Mouse (Mus musculus) urinary bladder, adult 2 months (tissue): ENCODE measurements around the gene Pdp2. TPM values are rescaled to one million over a fixed set of nuclear protein-coding genes. Genes with fewer than 3 reads are reported as not detected.
A peak's percentile ranks its signal among the peaks of the same experiment; 100 is the strongest.
"Not testable (repeated sequence)": the region's sequence is repeated elsewhere in the genome, so short reads cannot be mapped to it uniquely, and the experiment has no call there.

Experiments used
- DNase-seq: peaks from one replicate; pipeline ENCODE4 v3.0.0; 2022; ENCODE audit warnings: low spot score
- polyA plus RNA-seq: library from polyadenylated mRNA; depleted of rRNA; stranded (reverse); fragments of >200 nt; gene quantifications from 2 replicates; pipeline ENCODE4 v1.2.3, GENCODE M21; 2012; rRNA removed

Gene Pdp2
- 6.1 and 7.2 TPM in 2 replicates for polyA plus RNA-seq

DNA sequence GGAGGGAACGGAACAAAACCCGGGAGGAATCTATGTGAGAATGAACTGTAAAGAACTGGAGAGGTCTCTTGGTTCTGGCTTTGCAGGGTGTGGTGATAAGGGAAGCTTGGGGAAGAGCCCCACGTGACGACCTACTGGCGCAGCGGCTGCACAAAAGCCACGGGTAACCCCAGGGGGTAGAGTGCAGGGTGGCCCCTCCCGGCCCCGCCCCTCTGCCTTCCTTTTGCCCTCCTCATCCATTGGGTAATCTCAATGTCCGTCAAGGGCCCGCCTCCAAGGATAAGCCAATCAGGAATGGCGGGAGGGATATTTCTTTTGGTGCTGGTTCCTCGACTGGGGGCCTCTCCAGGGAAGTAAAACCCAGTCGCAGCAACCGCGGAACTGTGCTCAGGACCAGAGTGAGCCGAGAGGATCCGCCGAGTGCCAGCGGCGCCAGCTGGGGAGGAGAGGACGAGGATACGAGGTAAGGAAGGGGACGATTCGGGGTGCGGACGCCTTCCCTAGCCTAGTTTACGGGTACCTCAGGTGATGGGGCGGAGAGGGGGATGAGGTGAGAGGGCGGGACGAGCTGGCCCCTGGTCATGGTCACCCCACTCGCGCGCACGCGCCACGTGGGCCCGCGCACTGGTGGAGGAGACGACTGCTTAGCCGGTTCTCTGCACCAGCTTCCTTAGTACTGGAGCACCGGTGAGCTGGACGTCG is at the start of gene Pdp2:
Gene Pdp2, plus strand, starts transcription at position 319 of the 702 bp plus-strand sequence.
- DNase-seq: peak; percentile 84

DNA sequence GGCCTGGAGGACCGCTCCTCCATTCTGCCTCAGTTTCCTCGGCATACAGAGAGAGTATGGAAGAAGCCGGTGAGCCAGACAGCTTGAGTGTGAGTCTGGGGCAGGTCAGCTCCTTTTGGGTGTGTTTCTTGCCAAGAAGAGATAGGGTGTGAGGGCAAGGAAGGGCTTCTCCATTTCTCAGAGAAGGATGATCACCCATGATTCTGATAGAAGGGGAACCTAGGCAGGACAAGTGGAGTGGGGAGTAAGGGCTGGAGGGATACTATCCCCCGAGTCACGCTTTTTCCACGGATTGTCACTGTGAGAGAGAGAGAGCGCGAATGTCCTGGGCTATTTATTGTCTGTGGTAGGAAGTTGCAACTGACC is 49.8 kb upstream of the Pdp2 start:
- DNase-seq: no peak

DNA sequence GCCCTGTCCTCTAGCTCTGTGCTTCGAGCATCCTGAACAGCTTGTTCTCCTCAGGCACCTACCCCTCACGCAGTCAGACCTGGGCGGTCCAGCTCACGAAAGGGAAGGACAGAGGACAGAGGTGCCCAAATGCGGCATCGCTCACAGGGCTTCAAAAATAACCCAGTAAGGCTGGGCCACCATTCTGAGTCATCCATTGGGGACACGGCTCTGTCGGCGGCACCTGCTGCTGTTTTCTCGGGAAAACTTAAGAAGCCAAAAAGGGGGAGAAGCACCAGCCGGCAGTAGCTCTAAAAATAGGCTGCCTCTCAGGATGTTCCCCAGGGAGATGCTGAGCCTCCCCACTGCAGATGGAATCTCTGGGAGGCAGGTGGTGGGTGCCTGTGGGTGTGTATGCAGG is 49.1 kb upstream of the Pdp2 start:
- no peak for DNase-seq

DNA sequence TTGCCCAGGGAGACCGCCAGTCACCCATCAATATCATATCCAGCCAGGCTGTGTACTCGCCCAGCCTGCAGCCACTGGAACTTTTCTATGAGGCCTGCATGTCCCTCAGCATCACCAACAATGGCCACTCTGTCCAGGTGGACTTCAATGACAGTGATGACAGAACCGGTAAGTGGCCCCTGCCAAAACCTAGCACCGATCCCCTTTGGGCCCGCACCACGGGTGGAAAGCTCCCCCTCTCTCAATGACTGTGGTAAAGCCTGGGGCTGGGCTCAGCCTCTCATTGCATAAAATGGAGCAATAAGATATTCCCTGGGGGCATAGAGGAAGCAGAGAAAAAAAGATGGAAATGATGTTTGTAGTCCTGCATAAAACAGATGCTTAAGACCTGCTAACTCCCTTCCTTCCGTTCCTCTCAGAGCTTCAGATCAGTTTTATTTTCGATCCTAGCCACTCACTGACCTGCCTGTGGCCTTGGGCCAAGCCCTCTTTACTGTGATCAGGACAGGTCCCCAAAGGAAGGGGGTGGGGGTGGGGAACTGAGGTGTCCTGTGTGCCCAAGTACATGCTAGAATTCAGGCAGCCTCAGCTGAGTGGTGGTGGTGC is 47.7 kb upstream of the Pdp2 start:
- no peak for DNase-seq

DNA sequence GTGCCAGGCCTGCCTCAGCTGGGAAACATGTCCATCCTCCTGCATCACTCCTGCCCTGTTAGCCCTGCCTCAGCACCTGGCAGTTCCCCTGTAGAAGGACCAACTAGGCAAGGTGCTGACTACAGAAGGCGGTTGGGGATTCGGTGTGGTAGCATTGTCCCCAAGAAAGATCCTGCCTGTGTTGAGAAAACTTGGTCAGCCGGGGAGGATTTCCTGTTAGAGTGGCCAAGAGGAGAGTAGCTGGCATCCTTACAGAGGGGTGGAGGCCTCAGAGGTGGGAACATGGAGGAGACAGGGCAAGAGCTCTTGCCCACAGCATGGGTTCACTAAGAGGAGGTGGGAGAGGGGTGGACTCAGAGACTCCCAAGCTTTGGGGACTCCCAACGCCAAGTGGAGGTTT is 36.1 kb upstream of the Pdp2 start:
- no peak for DNase-seq

DNA sequence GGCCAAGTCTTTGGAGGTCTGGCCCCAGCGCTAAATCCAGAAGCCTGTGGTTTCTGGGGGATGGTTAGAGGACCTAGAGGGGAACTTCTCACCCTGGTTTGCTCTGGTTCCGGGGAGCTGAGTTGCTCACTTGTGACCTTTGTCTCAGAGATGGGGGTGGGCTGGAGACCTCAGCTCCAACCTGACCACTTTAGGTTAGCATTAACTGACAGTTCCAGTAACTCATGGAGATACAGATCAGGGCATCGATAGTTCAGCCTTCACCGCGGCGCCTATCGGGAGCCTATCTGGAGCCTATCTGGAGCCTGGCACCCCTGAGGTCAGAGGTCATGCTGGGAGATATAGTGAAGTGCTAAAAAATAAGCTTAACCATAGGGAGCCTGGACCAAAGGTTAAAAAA is 34.0 kb upstream of the Pdp2 start:
- no peak for DNase-seq

DNA sequence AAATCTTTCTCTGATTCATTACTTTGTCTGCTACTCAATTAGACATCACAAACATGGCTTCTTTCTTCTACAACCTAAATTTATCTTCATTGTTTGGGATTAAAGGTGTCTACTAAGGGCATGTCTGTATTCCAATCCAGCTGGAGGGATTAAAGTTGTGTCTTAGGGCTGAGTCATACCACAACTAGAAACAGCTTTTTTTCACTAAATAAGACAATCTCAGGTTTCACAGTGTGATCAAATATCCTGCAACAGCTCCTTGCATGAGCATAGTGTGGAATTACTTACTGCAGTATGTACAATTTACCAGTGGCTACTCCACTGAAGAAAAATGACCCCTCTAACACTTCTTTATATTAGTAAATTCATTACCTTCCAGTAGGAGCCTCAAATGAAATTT is 30.5 kb upstream of the Pdp2 start:
- DNase-seq: no peak

DNA sequence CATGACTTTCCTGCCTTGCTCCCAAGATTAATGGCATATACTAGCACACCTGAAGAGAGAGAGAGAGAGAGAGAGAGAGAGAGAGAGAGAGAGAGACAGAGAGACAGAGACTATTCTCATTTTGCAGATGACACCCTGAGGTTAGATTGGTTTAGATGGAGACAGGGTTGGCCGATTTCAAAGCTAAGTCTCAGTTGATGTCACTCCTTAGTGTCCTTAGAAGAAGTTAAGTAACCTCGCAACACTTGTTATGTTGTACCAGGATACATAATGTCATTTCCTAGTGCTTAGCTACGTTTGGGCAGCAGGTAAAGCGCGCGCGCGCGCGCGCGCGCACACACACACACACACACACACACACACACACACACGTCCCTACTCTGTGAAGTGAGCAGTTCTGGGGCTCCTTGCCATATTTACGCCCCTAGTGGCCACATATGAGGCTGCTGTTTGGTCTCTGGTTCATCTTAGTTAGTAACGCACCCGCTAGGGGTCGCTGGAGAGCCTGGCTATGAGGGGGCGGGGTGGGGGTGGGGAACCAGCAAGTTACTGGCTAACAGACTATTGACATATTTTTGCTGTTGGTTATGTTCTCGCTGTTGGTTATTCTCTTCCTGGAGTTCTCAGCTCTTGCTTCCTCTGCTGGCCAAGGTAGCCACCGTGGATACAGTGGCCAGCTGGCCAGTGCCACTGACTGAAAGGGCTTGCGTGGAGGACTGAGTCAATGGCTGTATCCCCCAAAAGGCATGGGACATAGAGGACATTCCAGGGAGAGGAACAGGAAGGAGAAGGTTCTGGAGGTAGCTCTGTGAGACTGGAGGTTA is 26.4 kb upstream of the Pdp2 start:
- peak; percentile 57 for DNase-seq

DNA sequence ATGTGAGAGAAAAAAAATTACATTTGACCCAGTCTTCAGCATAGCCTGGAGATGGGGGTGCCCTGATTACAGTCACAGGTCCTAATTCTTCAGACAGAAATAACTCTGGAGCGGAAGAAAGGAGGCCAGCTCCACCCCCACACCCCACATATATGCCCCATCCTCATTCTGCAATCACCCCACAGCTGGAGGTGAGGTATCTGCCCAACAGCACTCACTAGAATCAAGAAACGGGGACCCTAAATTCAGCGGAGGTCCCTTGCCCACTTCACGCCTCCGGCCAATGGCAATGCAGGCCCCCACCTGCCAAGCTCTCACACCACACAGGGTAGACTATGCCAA is 25.8 kb upstream of the Pdp2 start:
- no peak for DNase-seq

DNA sequence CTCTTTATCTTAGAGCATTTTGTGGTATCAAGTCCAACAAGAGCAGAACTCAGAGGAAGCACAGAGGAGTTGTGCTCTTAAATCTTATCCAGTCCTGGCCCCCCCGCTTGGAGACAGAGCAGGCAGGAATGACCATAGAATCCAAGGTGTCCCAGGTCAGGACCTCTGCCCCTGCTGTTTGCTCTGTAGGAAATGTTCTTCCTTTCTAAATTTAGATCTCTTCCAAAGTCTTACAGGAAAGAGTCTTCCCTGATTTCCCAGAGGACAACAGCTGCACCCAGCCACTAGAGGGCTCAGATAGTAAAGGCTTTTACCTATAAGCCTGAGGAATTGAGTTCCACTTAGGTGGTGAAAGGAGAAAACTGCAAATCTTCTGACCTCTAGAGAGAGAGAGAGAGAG is 21.7 kb upstream of the Pdp2 start:
- DNase-seq: no peak

DNA sequence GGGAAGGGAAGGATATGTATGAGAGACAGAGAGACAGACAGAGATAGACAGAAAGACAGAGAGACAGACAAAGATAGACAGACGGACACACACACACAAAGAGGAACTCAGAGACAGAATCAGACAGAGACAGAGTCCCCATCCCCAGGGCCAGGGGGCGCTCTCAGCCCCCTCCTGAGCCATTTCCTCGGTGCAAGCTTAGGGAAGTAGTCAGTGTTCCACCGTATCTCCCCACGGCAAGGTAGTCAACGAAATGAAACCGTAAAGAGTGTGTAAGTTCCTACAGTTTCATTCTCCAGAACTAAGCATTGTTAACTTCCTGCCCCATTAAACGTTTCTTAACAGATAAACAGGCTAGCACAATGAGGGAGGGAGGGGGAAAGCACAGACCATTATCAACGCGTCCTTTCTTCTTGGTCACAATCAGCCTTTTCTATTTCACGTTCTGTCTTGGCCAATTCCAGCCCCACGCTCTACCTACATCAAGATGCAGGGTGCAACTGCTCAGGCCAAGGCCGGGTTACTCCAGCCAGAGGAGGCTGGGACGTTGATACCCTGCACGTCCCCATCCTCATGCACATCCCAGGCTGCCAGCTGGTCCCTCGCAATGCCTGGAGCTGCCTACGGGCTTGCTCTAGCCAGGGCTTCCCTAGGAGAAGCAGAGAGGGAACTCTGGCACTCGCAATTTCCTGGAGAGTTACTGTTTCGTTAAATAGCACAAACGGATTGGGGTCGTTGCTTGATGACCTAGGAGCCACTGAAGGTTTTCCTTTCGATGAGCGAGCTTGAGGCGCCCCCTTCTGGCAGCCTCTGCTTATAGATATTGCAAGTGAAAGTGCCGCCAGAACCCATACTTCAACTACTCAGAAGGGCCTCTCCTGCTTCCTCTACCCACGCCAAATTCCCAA is 20.6 kb upstream of the Pdp2 start:
- peak; percentile 61 for DNase-seq

DNA sequence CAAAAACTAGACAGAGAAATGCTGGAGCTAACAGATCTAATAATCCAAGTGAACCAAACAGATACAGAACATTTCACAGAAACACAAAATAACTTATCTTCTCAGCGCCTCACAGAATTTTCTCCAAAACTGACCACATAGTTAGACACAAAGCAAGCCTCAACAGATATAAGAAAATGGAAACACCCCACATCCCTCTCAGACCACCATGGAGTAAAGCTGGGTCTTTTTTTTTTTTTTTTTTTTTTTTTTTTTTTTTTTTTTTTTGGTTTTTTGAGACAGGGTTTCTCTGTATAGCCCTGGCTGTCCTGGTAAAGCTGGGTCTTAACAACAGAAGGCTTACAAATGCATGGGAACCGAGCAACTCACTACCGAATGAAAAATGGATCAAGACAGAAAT is 14.4 kb upstream of the Pdp2 start:
- DNase-seq: no peak

DNA sequence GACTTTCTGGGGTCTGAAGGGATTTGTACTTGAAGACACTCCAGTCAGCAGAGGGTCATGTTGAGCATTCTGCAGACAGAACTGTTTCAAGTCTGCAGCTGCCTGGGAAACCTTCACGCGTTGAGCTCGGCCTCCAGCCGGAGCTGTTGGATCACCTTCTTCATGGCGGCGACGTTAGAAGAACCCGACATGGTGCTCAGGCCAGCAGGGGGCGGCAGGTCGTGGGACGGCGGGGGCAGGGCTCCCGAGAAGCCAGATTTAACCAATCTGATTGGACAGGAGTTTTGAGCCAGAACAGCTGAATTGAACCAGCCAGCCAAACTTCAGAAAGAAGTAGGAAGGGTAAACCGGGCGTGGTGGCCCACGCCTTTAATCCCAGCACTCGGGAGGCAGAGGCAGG is 13.6 kb upstream of the Pdp2 start:
- DNase-seq: not testable (repeated sequence)

DNA sequence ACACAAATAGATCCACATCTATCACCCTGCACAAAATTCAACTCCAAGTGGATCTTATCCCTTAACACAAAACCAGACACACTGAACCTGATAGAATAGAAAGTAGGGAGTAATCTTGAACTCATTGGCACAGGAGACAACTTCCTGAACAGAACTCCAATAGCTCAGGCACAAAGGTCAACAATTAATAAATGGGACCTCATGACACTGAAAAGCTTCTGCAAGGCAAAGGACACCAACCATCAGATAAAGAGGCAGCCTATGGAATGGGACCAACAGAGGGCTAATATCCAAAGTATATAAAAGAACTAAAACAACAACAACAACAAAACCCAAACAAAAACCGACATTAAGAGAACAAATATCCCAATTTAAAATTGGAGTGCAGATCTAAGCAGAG is 6.7 kb upstream of the Pdp2 start:
- DNase-seq: no peak

DNA sequence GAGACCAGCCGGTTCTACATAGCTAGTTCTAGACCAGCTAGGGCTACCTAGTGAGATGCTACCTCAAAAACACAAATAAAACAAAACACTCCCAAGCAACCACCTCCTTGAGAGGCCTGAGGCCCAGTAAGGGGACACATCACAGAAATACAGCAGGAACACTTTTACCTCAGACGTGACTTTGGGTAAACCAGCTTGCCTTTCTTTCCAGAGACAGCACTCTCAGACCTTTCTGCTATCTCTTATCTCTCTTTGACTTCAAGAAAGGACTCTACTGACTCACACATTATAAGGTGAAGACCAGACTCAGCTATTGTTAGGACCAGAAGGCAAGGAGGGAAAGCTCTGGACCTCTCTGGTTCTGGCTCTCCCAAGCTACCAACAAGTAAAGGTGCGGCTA is 967 bp upstream of the Pdp2 start:
- DNase-seq: no peak

DNA sequence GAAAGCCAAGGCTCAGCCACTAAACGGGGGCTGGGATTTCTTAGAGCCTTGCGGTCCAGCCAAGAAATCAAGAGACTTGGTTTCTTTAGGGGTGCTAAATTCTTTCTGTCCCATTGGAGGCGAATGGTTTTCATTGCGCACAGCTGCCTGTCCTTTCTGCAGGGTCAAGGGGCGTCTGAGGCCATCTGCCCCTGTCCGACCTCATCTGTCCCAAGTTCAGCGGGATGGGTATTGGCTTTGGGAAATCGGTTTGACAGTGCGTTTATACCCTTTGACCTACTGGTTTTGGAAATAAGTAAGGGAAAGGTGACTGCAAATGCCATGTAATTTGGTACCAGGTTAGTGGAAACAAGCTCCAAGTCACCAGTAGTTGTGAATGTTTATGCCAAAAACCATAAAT is 605 bp downstream of the Pdp2 start:
- DNase-seq: no peak

DNA sequence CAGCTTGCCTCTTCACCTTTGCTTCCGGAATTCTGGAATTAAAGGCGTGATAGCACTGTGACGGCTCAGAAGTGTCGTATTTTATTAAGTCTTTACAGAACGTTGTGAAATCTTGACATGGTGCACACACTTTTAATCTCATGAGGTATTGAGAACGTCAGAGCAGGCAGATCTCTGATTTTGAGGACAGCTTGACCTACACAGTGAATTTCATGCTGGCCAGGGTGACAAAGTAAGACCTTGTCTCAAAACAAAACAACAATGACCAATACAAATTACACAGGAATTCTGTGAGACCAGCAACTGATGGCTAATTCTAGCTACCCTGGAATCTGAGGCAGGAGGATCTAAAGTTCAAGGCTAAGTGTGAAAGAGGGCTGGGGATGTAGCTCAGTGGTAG is 1.3 kb downstream of the Pdp2 start:
- no peak for DNase-seq

DNA sequence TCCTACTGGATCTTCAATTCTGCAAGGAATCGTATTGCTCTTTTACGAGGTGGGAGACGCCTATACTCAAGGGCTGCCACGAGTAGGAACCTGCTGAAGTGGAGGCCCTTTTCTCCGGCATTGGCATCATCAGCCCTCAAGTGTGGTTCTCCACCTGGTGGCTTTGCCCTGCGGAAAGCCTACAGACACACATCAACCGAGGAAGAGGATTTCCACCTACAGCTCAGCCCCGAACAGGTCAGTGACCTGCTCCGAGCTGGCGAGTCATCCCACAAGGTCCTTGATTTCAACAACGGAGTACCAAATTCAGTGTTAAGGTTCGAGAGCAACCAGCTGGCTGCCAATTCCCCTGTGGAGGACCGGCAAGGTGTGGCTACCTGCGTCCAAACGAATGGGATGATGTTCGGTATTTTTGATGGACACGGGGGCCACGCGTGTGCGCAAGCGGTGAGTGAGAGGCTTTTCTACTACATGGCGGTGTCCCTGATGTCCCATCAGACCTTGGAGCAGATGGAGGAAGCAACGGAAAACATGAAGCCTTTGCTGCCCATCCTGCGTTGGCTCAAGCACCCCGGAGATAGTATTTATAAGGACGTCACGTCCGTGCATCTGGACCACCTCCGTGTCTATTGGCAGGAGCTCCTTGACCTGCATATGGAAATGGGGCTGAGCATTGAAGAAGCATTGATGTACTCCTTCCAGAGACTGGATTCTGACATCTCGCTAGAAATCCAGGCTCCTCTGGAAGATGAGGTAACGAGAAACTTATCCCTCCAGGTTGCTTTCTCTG is 2.5 kb downstream of the Pdp2 start:
- no peak for DNase-seq

DNA sequence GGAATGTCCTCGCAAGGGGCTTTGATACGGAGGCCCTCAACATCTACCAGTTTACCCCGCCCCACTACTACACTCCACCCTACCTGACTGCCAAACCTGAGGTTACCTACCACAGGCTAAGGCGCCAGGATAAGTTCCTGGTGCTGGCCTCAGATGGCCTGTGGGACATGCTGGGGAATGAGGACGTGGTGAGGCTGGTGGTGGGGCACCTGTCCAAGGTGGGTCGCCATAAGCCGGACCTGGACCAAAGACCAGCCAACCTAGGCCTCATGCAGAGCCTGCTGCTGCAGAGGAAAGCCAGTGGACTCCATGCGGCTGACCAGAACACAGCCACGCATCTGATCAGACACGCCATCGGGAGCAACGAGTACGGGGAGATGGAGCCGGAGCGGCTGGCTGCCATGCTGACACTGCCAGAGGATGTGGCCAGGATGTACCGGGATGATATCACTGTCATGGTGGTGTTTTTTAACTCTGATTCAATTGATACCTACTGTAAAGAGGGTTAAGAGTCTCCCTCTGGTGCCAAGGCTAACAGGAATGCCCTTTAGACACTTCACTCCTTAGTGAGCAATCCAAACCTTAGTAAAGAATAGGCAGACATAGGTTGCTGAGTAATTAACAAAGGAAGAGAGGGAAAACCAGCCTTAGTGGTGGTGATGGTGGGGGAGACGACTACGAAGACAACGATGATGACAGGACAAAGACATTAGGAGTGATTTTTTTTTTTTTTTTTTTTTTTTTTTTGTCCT is 3.5 kb downstream of the Pdp2 start:
- DNase-seq: no peak

DNA sequence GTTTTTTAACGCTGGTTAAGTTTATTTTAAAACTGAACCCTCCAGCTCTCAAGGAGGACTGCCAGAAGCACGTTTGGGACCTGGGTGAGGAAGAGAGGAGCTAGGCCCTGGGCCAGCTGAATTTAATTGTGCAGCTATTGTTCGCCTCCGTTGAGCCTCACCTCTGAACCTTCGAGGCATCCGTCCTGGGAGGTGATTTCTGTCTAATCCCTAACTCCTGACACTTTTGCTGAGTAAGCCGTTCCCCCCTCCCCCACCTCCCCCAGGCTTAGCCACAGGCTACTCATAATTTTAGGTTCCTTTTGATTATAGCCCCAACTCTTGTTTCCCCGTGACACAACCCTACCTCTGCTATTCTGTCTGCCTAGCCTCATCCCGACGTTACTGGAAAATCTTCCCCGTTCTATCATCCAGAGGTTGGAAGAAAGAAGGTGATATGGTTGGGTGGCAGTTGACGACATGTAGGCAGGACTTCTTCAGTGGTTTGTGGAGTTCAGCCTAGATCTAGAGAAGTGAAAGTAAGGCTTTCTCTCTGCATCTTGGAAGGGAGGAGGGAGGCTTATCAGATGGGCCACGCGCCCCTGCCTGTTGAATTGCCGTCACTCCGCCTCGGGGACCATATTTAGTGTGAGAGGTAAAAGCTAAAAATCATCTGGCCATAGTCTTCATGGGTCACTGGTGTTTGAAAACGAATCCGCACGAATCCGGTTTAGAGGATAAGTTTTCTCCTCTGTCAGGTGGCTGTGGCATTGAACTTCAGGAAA is 4.7 kb downstream of the Pdp2 start:
- no peak for DNase-seq
